Mouse (Mus musculus) kidney, embryonic 14.5 days (tissue): ENCODE data around the gene St6galnac3. TPM values are rescaled to one million over a fixed set of nuclear protein-coding genes. Genes with fewer than 3 reads are reported as not detected.

Source experiments
- ATAC-seq: fragments of 200-750 bp; cut with Nextera tagmentation; 2 replicates; pipeline ENCODE4 v1.8.0; 2017; ENCODE audit warnings: moderate number of reproducible peaks, mild to moderate bottlenecking, moderate TSS enrichment, moderate library complexity; ENCODE audit not compliant: low FRiP score, low TSS enrichment
- H3K27ac ChIP-seq: fragments of 300-500 bp; sonication (generic); 2 replicates; pipeline ENCODE4 v1.5.1; 2014; ENCODE audit warnings: low read depth, mild to moderate bottlenecking, low read length, moderate library complexity, mixed read lengths
- H3K27me3 ChIP-seq: fragments of 300-500 bp; sonication (generic); 2 replicates; pipeline ENCODE4 v1.6.1; 2014; ENCODE audit warnings: mild to moderate bottlenecking, low read length; ENCODE audit not compliant: control insufficient read depth, insufficient read depth
- H3K36me3 ChIP-seq: fragments of 300-500 bp; sonication (generic); 2 replicates; pipeline ENCODE4 v1.6.1; 2014; ENCODE audit warnings: low read length, mixed read lengths; ENCODE audit not compliant: control insufficient read depth, insufficient read depth
- H3K4me1 ChIP-seq: fragments of 300-500 bp; sonication (generic); 2 replicates; pipeline ENCODE4 v1.6.1; 2014; ENCODE audit warnings: low read length, mixed read lengths; ENCODE audit not compliant: control insufficient read depth, insufficient read depth
- H3K4me2 ChIP-seq: fragments of 300-500 bp; sonication (generic); replicated peaks from 2 replicates; pipeline ENCODE4 v1.6.1; 2014; ENCODE audit warnings: low read depth, mild to moderate bottlenecking, low read length
- H3K4me3 ChIP-seq: fragments of 300-500 bp; sonication (generic); 2 replicates; pipeline ENCODE4 v1.5.1; 2014; ENCODE audit warnings: mild to moderate bottlenecking, low read length
- H3K9ac ChIP-seq: fragments of 300-500 bp; sonication (generic); 2 replicates; pipeline ENCODE4 v1.6.1; 2014; ENCODE audit warnings: low read depth, mild to moderate bottlenecking, low read length, moderate library complexity
- H3K9me3 ChIP-seq: fragments of 300-500 bp; sonication (generic); 2 replicates; pipeline ENCODE4 v1.6.1; 2016; ENCODE audit warnings: low read length; ENCODE audit not compliant: control insufficient read depth
- WGBS: fragments of 180-500 bp; shearing (Covaris S2); extraction: QIAGEN DNeasy Blood & Tissue Kit; methylation state at CpG from one replicate; pipeline ENCODE4 v1.1.7; 2014; 5-methylcytosine and 5-hydroxymethylcytosine counted together
- polyA plus RNA-seq: library from polyadenylated mRNA; unstranded; fragments of >200 nt; fragmentation: Nextera tagmentation; extraction: Ambion mirVana; gene quantifications from 2 replicates; pipeline ENCODE4 v1.2.1, GENCODE M21; 2014

The St6galnac3 gene
- polyA plus RNA-seq, 1 experiment from 2014 or later: 63.8 TPM

DNA sequence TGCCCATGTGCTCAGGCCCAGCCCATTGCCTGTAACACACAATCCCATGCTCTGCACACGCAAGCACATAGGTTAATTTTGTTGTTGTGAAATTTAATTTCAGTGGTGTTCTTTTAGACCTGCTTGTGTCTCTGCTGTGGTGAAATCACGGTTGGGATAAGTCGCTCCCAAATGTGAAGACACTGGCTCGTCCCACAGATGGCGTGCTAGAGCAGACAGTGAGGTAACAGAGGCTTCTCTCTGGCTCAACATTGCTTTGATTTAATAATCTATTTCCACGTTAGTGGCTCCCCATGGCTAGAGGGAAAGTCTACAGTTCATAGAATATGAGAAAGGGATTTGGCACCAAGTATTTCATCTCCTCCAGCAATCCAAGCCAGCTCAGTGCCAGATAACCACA is 17.3 kb downstream of the St6galnac3 start:
- Histone ChIP-seq H3K9me3 (no peaks in the 10 kb centered on the region), H3K36me3 (no peaks in the 10 kb centered on the region), H3K4me2 (no peak overlapping the region), H3K27me3 (no peaks in the 10 kb centered on the region), H3K4me1 (peaks cover 27% of the 10 kb centered on the region), H3K9ac (no peak overlapping the region), H3K27ac (no peak overlapping the region), H3K4me3 (no peak overlapping the region)
- ATAC-seq: no peak
- 79% methylated on average over 6 of the region's 6 CpGs for WGBS

DNA sequence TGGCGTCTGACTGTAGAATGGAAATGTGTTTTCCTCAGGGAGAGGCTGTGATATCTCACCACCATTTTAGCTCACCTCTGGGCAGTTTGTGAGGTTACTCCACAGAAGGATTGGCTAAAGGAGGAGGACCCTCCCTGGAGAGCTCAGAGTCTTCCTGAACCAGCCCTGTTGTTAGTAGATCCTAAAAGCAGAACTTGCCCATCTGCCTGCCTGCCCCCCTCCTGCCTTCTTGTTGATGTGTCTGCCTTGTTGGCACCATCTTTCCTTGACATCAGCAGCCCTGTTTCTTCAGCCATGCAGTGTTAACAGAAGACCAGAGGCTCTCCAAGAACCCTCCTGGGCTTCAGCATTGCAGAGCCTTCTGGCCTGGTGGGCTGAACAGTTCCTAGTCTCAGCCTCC is 18.1 kb downstream of the St6galnac3 start:
- Histone ChIP-seq H3K9ac (no peak overlapping the region), H3K36me3 (no peaks in the 10 kb centered on the region), H3K4me2 (no peak overlapping the region), H3K27me3 (no peaks in the 10 kb centered on the region), H3K4me3 (no peak overlapping the region), H3K9me3 (no peaks in the 10 kb centered on the region), H3K4me1 (peaks cover 35% of the 10 kb centered on the region), H3K27ac (no peak overlapping the region)
- no peak for ATAC-seq
- WGBS: 62% methylated on average over 1 of the region's 1 CpGs

DNA sequence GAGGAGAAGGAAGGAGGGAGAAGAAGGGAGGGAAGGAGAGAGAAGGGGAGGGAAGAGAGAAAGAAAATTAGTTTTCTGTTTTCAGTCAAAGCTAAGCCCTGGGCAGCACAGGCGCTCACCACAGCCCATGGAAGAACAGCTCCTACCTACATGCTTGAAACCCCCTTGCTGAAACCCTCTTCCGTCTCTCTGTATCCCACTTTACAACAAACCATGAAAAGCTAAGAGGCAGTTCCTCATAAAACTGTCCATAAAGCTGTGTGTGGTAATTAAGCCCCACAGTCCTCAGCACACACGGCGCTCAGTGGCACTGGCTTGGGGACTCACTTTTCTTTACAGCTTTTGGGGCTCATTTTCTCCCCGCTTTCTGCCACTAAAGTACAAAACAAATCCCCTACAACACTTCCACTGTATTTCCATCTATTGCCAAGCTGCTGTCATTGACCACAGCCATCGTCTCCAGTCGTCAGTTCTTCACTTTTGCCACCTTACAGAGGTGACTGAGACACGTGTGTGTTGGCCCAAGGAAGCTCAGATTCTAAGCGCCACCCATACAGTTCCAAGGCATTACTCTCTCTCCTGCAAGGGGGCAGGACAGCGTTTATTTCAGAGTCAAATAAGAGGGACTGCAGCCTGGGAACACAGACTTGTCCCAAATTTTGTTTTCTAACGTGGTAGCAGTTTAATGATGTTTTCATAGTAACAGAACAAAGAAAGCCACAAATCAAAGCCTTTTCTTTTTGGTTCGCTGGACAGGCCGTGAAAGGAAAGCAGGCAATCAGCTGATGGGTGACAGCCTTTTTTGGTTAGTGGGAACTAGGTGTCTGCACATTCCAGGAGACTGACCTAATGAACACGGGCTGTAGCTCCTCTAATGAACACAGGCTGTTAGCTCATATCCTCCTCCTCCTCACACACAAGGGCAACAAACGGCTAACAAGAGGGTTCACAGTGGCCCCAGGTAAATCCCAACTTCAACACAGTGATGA is 22.9 kb downstream of the St6galnac3 start:
- 16% methylated on average over 15 of the region's 15 CpGs for WGBS
- H3K9me3 ChIP-seq: no peaks in the 10 kb centered on the region
- no peak overlapping the region for H3K4me3 ChIP-seq
- H3K36me3 ChIP-seq: no peaks in the 10 kb centered on the region
- ATAC-seq: peak; percentile 56
- peak overlapping the region; percentile 69 for H3K27ac ChIP-seq
- no peak overlapping the region for H3K9ac ChIP-seq
- H3K27me3 ChIP-seq: no peaks in the 10 kb centered on the region
- peaks cover 50% of the 10 kb centered on the region for H3K4me1 ChIP-seq
- peak overlapping the region; percentile 21; the same call in 1 of the 2 replicates for H3K4me2 ChIP-seq

DNA sequence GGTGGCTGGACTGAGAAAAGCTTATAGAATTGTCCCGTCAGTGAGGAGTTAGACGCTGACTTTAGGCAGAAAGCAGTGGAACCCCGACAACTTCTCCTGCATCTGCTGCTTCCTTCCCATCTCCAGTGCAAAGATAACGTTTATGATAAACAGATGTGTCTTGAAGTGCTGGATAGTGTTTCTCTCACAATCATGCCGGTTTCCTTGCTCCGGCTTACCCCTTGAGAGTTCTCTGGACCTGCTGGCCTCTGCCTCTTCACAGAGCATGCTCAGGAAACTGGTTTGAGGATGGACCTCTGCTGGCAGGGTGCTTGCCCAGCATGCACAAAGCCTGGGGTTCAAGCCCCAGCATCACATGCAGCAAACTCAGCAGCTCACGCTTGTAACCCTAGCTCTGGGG is 23.8 kb downstream of the St6galnac3 start:
- peaks cover 42% of the 10 kb centered on the region for H3K4me1 ChIP-seq
- H3K27me3 ChIP-seq: no peaks in the 10 kb centered on the region
- H3K27ac ChIP-seq: peak overlapping the region; percentile 69
- no peak overlapping the region for H3K4me3 ChIP-seq
- H3K4me2 ChIP-seq: no peak overlapping the region
- WGBS: 46% methylated on average over 7 of the region's 7 CpGs
- ATAC-seq: no peak
- no peaks in the 10 kb centered on the region for H3K9me3 ChIP-seq
- H3K36me3 ChIP-seq: no peaks in the 10 kb centered on the region
- 0 out of 2 replicates have a peak overlapping the region, but pooled peaks have one; percentile 18 for H3K9ac ChIP-seq

DNA sequence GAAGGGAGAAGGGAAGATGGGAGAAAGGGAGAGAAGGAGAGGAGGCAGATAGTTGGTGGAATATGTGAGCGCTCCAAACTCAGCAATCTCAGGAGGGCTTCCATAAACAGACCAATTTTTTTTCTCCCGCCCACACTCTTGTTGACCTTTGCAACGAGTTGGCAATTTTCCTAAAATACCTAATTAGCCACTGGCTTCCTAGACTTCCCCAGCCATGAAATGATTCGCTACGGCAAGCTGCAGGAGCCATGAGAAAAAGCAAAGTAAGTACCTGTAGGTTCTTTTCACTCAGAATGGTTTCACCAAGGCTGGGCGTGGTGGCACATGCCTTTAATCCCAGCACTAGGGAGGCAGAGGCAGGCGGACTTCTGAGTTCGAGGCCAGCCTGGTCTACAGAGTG is 25.9 kb downstream of the St6galnac3 start:
- peaks cover 40% of the 10 kb centered on the region for H3K4me1 ChIP-seq

DNA sequence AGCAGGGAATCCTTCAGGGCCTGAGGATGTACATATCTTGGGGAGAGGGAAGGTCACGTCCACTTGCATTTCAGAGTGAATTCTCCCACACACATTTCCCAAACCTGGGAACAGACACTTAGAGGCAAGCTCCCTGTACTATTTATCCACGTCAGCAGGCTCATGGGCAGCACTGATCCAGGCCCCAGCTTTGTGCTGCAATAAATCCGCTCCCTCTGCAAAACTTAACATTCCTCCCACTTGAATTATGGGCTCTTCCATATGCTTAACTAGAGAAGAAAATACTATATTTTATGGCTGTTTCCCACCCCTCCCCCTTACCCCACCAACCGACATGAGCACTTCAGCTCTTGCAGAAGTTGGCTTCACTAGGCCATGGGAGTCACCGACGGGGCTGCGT is 32.0 kb downstream of the St6galnac3 start:
- no peak overlapping the region for H3K9ac ChIP-seq
- no peaks in the 10 kb centered on the region for H3K27me3 ChIP-seq
- no peaks in the 10 kb centered on the region for H3K9me3 ChIP-seq
- WGBS: 25% methylated on average over 7 of the region's 7 CpGs
- ATAC-seq: peak; percentile 67
- no peaks in the 10 kb centered on the region for H3K36me3 ChIP-seq
- peaks cover 49% of the 10 kb centered on the region for H3K4me1 ChIP-seq
- H3K4me2 ChIP-seq: no peak overlapping the region
- H3K27ac ChIP-seq: peak overlapping the region; percentile 83
- H3K4me3 ChIP-seq: no peak overlapping the region

More for the DNA sequence above, 25.9 kb downstream of the St6galnac3 start:
- no peak for ATAC-seq
- Histone ChIP-seq H3K27me3 (no peaks in the 10 kb centered on the region), H3K4me2 (no peak overlapping the region), H3K4me3 (no peak overlapping the region), H3K9me3 (no peaks in the 10 kb centered on the region), H3K9ac (no peak overlapping the region), H3K27ac (no peak overlapping the region), H3K36me3 (no peaks in the 10 kb centered on the region)
- 74% methylated on average over 8 of the region's 8 CpGs for WGBS

DNA sequence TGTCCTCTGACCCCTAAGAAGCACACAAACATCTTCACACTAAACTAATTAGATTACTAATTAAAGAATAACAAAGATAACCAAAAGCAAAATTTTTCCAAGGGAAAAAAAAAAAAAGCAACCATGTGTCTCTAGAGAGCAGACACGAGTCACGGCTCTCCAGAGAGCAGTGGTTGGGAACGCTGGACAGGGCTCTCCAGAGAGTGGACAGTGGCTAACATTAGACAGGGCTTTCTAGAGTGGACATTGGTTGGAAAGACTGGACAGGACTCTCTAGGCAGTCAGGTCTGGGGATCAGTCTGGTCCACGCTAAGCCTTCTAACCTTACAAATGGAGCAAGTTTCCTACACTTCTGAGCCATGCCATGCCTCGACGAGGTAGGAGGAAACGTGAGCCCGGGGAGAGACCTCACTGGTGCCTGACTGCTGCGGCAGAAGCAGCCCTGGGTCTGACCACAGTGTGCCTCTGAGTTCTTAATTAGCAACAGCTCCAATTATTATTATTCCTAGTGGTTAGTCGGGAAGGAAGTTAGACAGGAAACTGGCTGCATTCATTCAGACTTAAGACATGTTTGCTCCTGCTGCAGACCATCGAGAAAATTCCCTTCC is 32.7 kb downstream of the St6galnac3 start:
- peak; percentile 43; the same call in 1 of the 2 replicates for ATAC-seq
- Histone ChIP-seq H3K4me1 (peaks cover 49% of the 10 kb centered on the region), H3K27ac (peak overlapping the region; percentile 83), H3K4me2 (no peak overlapping the region), H3K27me3 (no peaks in the 10 kb centered on the region), H3K36me3 (no peaks in the 10 kb centered on the region), H3K9ac (no peak overlapping the region), H3K4me3 (no peak overlapping the region), H3K9me3 (no peaks in the 10 kb centered on the region)
- WGBS: 10% methylated on average over 11 of the region's 11 CpGs

DNA sequence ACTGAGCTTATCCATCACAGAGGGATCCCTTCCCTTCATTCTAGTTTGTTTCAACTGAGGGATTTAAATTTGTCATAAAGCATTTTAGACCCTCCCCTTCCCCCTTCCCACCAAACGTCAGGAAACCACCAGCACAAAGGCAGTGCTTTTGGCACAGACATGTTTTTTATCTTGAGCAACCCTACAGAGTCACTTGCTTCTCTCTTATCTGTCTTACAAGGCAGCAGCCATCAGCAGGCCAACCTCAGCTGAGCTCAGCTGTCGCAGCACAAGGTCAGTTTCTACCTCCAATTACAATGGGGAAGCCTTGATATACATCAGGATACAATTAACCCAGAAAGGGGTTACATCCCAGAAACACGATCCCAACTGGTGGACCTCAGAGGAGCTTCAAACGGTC is 33.4 kb downstream of the St6galnac3 start:
- Histone ChIP-seq H3K36me3 (no peaks in the 10 kb centered on the region), H3K27ac (peak overlapping the region; percentile 59; the same call in 1 of the 2 replicates), H3K9ac (no peak overlapping the region), H3K4me3 (no peak overlapping the region), H3K4me1 (peaks cover 49% of the 10 kb centered on the region), H3K27me3 (no peaks in the 10 kb centered on the region), H3K4me2 (no peak overlapping the region), H3K9me3 (no peaks in the 10 kb centered on the region)
- no peak for ATAC-seq
- WGBS: 8% methylated on average over 4 of the region's 4 CpGs

DNA sequence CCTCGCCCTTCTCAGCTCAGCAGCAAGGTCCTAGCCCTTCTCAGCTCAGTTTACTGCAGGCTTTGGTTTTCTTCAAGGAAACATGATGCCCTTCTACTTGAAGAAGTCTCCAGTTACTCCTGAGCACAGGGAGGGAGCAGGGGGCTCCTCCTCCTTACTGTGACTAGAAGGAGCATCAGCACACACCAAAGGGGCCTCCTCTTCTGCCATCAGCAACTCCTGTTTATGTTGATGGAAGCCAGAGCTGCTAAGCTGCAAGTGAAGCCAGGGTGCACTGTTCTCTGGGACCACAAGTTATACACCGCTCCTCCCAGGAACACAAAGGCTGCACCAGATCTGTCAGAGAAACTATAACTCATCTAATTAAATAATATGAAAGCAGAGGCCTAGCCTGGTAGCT is 34.4 kb downstream of the St6galnac3 start:
- peak; percentile 73 for ATAC-seq
- Histone ChIP-seq H3K9ac (no peak overlapping the region), H3K4me2 (no peak overlapping the region), H3K36me3 (no peaks in the 10 kb centered on the region), H3K9me3 (no peaks in the 10 kb centered on the region), H3K4me1 (peaks cover 49% of the 10 kb centered on the region), H3K27me3 (no peaks in the 10 kb centered on the region), H3K27ac (peak overlapping the region; percentile 77), H3K4me3 (no peak overlapping the region)
- WGBS: 37% methylated on average over 2 of the region's 2 CpGs
